Mouse (Mus musculus): ENCODE results near the gene Ccndbp1. TPM values are rescaled to one million over a fixed set of nuclear protein-coding genes. Genes with fewer than 3 reads are reported as not detected.

Ccndbp1 gene
- 6.6 and 7.3 TPM in 2 replicates for polyA plus RNA-seq (2012; rRNA removed; ENCODE audit: low replicate concordance)

DNA sequence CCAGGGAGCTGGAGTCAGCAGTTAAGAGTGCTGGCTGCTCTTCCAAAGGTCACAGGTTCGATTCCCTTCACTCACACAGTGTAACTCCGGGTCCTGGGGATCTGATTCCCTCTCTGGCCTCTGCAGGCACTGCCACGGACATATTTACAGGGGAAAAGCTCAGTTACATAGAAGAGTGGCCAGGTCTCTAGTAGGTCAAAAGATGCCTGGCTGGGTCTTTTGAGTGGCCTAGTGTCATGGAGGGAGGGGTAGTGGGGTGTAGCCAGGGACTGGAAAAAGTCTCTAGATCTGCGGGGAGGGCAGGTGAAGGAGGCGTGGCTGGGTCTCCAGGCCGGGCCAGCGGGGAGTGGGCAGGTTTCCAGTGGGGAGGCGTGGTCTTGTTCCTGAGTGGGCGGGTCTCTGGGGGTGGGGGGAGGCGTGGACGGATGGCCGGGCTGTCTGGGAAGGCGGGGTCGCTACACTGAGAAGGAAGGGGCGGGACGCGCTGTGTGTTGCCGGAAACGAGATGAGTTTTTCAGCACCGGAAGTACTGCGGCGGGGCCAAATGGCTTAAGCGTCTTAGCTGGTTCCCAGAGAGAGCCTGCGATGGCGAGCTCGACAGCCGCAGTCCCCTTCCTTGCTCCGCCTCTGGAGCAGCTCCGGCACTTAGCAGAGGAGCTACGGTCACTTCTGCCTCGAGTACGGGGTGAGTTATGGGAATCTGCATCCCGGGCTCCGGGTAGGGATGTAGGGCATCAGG lies at the start of gene Ccndbp1:
TSS of gene Ccndbp1 (plus strand) at position 479 of the 739 bp plus-strand sequence.

DNA sequence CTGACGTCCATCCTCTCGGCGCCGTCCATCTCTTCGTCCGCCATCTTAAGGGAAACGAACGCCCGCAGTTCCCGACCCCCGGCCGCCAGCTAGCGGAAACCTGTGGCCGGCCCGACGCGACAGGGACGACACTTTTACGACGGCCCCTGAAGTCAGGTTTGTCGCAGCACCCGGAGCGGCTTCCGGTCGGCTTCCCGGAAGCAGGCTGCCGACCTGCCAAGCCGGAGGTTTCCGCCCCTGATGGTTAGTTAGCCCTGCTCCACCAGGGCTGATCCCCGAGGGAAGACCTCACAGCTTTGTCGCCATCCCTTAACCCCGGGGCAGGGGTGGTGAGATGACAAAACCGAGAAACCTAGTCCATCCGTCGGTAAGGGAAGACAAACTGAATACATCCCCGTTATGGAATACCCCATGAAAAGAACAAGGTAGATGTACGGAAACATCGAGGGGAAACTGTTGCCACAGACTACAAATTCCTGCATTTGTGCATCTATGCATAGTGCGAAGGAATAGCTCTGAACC lies 37.6 kb upstream of the Ccndbp1 start, which contains the start of gene Ubr1:
TSS of gene Ubr1 (minus strand) at position 157 of the 522 bp plus-strand sequence.

DNA sequence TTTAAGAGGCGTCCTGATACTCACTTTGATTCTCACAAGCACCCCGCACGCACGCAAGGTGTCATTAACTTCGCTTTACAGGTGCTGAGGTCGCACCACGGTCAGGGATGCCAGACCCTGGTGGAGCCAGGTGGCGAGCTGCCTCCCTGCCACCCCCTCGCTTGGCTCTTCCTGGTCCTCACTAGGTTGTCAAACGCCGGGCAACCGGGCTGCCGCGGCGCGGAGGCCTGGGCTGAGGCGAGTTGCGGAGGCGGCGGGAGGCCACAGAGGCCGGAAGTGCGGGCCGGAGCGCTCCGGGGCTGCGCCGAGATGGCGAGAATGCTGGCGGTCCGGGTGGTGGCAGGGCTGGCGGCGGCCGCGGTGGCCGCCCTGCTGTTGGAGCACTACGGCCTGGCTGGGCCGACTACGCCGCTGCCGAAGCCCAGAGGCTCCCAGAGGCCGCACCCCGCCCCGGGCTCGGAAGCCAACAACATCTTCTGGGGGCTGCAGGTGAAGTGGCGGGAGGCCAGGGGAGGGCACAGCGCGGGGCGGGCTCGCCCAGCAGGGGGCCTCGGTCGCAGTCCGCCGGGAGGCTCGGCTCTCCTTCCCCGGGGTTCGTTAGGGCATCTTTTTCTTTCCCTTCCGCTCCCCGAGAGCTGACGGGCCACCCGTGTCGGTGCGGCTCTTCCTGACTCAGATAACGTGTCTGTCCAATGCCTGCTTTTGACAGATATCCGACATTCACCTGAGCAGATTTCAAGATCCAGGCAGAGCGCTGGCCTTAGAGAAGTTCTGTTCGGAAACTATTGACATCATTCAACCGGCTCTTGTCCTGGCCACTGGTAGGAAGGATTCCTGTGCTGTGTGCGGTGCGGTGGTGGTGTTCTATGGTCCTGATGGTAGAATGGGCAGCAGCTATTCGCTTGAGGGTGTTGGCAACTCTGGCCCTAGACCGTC lies 30.9 kb upstream of the Ccndbp1 start, which contains the start of gene Tmem62:
TSS of gene Tmem62 (plus strand) at position 28 of the 936 bp plus-strand sequence.

DNA sequence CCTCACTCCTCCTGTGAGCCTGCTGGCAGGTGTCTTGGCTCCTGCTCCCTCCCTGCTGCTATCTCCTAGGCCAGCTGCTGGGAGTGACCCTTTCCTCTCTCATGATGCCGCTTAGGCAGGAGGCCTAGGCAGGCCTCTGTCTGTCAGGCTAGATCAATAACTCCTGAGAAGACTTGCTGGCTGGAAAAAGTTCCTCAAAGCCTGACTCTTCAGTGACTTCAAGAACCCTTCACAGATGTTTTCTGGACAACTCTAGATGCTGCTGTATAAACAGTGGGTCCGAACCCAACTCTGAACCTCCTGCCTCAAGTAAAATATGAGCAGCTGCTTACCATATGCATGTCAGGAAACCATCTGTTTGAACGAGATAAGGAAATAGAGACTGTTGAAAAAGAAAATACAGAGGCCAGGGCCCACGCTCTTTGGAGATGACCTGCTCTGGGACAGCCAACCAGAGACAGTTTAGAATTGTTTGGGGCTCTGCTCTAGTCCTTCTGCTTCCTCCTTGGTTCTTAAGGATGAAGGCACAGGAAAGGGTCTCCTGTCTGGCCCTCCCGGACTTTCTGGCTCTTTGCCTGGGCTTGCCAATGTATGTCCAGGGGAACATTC lies 28.6 kb downstream of the Ccndbp1 start, which contains the start of gene Epb42:
TSS of gene Epb42 (minus strand) at position 340 of the 609 bp plus-strand sequence.

Other genes with a start within 250 kb of the Ccndbp1 start
- gene Cdan1, start 158.3 kb upstream of the Ccndbp1 start, polyA plus RNA-seq (2012; rRNA removed; ENCODE audit: low replicate concordance): 14.7 and 15.6 TPM in 2 replicates
- gene Ttbk2, start 157.8 kb upstream of the Ccndbp1 start, polyA plus RNA-seq (2012; rRNA removed; ENCODE audit: low replicate concordance): 1.2 and 3.5 TPM in 2 replicates
- gene Ubr1, start 37.7 kb upstream of the Ccndbp1 start, polyA plus RNA-seq (2012; rRNA removed; ENCODE audit: low replicate concordance): 4.0 and 7.2 TPM in 2 replicates
- 3.5 and 4.1 TPM in 2 replicates for gene Tmem62, start 31.4 kb upstream of the Ccndbp1 start, polyA plus RNA-seq (2012; rRNA removed; ENCODE audit: low replicate concordance)
- gene Epb42, start 28.7 kb downstream of the Ccndbp1 start, polyA plus RNA-seq (2012; rRNA removed; ENCODE audit: low replicate concordance): 0.22 and 0.28 TPM in 2 replicates
- 0.04 and 0.26 TPM in 2 replicates for gene Tgm5, start 77.4 kb downstream of the Ccndbp1 start, polyA plus RNA-seq (2012; rRNA removed; ENCODE audit: low replicate concordance)
- gene Tgm7, start 101.4 kb downstream of the Ccndbp1 start, polyA plus RNA-seq (2012; rRNA removed; ENCODE audit: low replicate concordance): not detected in 2 replicates
- 0.78 and 2.4 TPM in 2 replicates for gene Adal, start 132.0 kb downstream of the Ccndbp1 start, polyA plus RNA-seq (2012; rRNA removed; ENCODE audit: low replicate concordance)
- 6.7 and 9.9 TPM in 2 replicates for gene Lcmt2, start 132.2 kb downstream of the Ccndbp1 start, polyA plus RNA-seq (2012; rRNA removed; ENCODE audit: low replicate concordance)
- gene Tubgcp4, start 162.3 kb downstream of the Ccndbp1 start, polyA plus RNA-seq (2012; rRNA removed; ENCODE audit: low replicate concordance): 8.6 and 20.6 TPM in 2 replicates
- 1.4 and 2.0 TPM in 2 replicates for gene Zscan29, start 162.7 kb downstream of the Ccndbp1 start, polyA plus RNA-seq (2012; rRNA removed; ENCODE audit: low replicate concordance)

Measured in duodenum, adult 2 months (tissue).